Mouse (Mus musculus) heart, postnatal 0 days (tissue): ENCODE measurements at regions not wholly inside any gene's neighbourhood (a gene's known extent, or its start where the extent isn't known, plus 50 kb on each side); places are given as distances from the start of the nearest gene placed in this dataset.

Source experiments
- CTCF ChIP-seq: IDR thresholded peaks from 2 replicates; pipeline ENCODE4 v1.5.1; 2016; ENCODE audit warnings: antibody characterized with exemption, control low read depth, low read depth
- EP300 ChIP-seq: IDR thresholded peaks from 2 replicates; pipeline ENCODE4 v1.6.1; 2016; ENCODE audit warnings: antibody characterized with exemption, low read depth

DNA sequence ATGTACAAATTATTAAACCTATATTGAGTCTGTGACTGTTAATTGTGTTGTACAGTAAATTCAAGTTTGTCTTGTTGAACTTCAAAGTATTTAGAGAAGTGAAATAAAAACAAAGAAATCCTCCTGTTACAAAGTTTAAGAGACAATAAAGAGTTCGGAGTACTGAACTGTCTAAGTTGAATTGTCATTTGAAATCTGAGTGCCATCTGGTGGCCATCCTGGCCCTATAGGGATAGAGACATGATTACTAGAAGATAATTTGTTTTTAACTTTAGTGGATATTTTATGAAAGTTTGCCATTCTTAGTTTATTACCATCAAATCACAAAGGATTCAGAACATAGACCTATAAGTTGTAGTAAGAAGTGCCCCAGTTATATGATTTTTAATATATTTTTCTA lies 956.1 kb upstream of the Gm12353 start:
- TF ChIP-seq CTCF (peak; percentile 36), EP300 (no peak)
